Mouse (Mus musculus) midbrain, embryonic 10.5 days (tissue): ENCODE measurements around the gene Mcm2. TPM values are rescaled to one million over a fixed set of nuclear protein-coding genes. Genes with fewer than 3 reads are reported as not detected.

Experiments used
- DNase-seq: peaks from one replicate; pipeline ENCODE4 v3.0.0-alpha.2; 2017; ENCODE audit warnings: low spot score
- H3K27ac ChIP-seq: fragments of 300-500 bp; sonication (generic); replicated peaks from 2 replicates; pipeline ENCODE4 v1.5.1; 2016; ENCODE audit warnings: mild to moderate bottlenecking
- H3K27me3 ChIP-seq: fragments of 300-500 bp; sonication (generic); 2 replicates; pipeline ENCODE4 v1.6.1; 2016; ENCODE audit warnings: low read depth, mild to moderate bottlenecking; ENCODE audit not compliant: poor library complexity, severe bottlenecking
- H3K36me3 ChIP-seq: fragments of 300-500 bp; sonication (generic); 2 replicates; pipeline ENCODE4 v1.6.1; 2016; ENCODE audit warnings: mild to moderate bottlenecking, moderate library complexity
- H3K4me1 ChIP-seq: fragments of 300-500 bp; sonication (generic); 2 replicates; pipeline ENCODE4 v1.6.1; 2016
- H3K4me3 ChIP-seq: fragments of 300-500 bp; sonication (generic); 2 replicates; pipeline ENCODE4 v1.5.1; 2016; ENCODE audit warnings: mild to moderate bottlenecking, moderate library complexity
- H3K9me3 ChIP-seq: fragments of 300-500 bp; sonication (generic); replicated peaks from 2 replicates; pipeline ENCODE4 v1.6.1; 2016; ENCODE audit warnings: mild to moderate bottlenecking
- WGBS: fragments of 180-500 bp; shearing (Covaris S2); methylation state at CpG from one replicate; pipeline ENCODE4 v1.1.7; 2016; 5-methylcytosine and 5-hydroxymethylcytosine counted together
- polyA plus RNA-seq: library from polyadenylated mRNA; unstranded; fragments of >200 nt; fragmentation: Nextera tagmentation; extraction: Ambion mirVana; gene quantifications from 2 replicates; pipeline ENCODE4 v1.2.1, GENCODE M21; 2016

Mcm2 gene
- polyA plus RNA-seq, 1 experiment from 2014 or later: 301 TPM

DNA sequence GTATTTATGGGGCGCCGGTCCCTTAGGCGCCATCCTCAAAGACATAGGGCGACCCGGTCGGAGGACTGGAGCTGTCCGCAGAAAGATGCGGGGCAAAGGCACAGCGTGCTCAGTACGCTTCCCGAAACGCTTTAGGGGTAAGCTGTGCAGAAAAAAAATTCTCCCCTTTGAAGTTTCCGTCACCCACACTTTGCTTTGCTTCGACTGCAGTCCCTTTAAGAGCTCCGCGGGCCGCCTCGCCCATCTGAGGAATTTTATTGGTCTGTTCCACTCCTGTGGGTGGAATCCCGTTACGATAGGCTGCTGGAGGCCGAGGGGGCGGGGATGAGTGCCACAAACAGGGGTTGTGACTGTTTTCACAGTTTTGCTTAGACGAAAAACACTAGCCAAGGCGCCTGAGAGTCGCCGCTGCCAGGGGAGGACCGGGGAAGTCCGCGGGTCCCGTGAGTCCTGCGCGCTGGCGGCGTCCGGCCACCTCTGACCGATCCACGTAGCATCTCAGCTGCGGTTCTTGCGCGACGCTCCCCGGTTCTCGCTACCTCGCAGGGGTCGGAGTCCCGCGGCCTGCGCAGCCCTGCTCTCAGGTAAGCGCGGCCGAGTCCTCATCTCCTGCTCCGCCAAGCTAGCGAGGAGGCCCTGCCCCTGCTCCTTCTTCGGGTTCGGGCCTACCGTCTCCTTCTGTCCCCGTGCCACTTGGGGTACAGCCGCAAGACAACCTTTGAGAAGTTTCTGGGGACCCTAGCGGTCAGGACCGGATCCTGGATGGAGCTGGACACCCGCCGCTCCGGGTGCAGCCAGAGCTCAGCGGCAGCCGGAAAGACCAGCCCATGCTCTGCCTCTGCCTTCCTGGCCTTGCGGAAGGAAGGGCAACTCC, 3.6 kb upstream of the Mcm2 start, which contains the start of gene Tpra1:
Tpra1 (plus strand) TSS at position 305 of the 874 bp plus-strand sequence.
- WGBS: under 1% methylated on average over 66 of the region's 66 CpGs
- Histone ChIP-seq H3K27ac (peak within 1 kb of the TSS; percentile 90), H3K4me1 (peaks cover 72% of the 10 kb centered on the region), H3K27me3 (no peaks in the 10 kb centered on the region), H3K9me3 (no peaks in the 10 kb centered on the region), H3K36me3 (peaks cover 5% of the 10 kb centered on the region), H3K4me3 (peak within 1 kb of the TSS; percentile 90)
- DNase-seq: peak; percentile 96

DNA sequence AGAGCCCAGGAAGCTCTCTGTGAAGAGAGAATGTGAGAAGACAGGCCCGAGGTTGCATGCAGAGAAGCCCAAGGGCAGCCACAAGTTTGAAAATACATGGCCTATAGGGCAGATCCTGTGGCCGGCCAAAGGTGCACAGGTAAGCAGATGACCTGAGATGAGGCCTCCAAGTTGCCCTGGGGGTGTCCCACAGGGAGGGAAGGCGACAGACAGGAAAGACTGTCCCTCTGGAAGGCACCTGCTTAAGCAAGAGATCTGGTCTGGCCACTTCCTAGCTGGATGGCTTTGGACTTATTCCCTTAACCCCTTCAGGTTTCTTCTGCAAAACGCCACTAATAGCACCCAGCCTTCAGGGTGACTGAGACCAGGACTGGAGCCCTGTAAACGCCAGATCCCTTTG, 2.9 kb upstream of the Mcm2 start:
- no peaks in the 10 kb centered on the region for H3K9me3 ChIP-seq
- H3K4me3 ChIP-seq: peak overlapping the region; percentile 90
- peaks cover 72% of the 10 kb centered on the region for H3K4me1 ChIP-seq
- no peak for DNase-seq
- peaks cover 13% of the 10 kb centered on the region for H3K36me3 ChIP-seq
- peak overlapping the region; percentile 90 for H3K27ac ChIP-seq
- H3K27me3 ChIP-seq: no peaks in the 10 kb centered on the region
- 10% methylated on average over 5 of the region's 5 CpGs for WGBS

DNA sequence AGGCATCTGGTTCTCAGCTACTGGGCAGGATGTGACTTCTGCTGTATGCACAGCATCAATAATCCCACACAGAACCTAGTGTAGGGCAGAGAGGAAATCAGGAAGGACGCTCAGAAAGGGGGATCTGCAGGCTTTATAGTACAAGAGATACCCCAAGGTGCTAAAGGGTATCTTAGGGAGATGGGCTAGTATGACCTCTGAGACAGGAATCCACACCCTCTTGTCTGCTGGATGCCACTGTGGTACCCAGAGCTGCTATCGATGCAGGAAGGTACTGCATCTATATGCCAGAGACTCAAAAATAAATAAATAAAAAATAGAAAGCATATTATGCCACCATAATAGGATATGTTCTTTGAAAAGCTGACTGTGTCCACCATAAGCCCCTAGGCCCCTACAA, 1.0 kb upstream of the Mcm2 start:
- H3K36me3 ChIP-seq: peaks cover 28% of the 10 kb centered on the region
- H3K27ac ChIP-seq: peak overlapping the region; percentile 98; the same call in 1 of the 2 replicates
- H3K4me3 ChIP-seq: no peak overlapping the region
- no peaks in the 10 kb centered on the region for H3K27me3 ChIP-seq
- 82% methylated on average over 2 of the region's 2 CpGs for WGBS
- peaks cover 66% of the 10 kb centered on the region for H3K4me1 ChIP-seq
- DNase-seq: no peak
- no peaks in the 10 kb centered on the region for H3K9me3 ChIP-seq

DNA sequence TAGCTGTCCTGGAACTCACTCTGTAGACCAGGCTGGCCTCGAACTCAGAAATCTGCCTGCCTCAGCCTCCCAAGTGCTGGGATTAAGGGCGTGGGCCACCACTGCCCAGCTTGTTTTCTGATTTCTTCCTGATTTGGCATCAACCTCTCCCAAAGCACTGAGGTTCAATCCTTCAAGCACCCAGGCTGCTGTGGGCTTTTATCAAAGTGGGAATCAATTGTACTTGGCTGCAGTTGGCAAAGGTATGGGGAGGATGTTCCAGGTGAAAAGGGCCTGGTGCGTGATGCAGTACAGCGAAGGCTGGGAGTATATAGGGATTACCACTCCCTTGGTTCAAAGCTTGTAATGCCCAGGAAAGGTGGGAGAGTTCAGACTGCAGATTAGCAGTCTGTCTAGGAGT, 506 bp upstream of the Mcm2 start:
- H3K4me1 ChIP-seq: peaks cover 61% of the 10 kb centered on the region
- H3K27me3 ChIP-seq: no peaks in the 10 kb centered on the region
- H3K9me3 ChIP-seq: no peaks in the 10 kb centered on the region
- WGBS: 61% methylated on average over 4 of the region's 4 CpGs
- H3K36me3 ChIP-seq: peaks cover 33% of the 10 kb centered on the region
- H3K27ac ChIP-seq: peak overlapping the region; percentile 98; the same call in 1 of the 2 replicates
- DNase-seq: no peak
- H3K4me3 ChIP-seq: peak overlapping the region; percentile 86; the same call in 1 of the 2 replicates

DNA sequence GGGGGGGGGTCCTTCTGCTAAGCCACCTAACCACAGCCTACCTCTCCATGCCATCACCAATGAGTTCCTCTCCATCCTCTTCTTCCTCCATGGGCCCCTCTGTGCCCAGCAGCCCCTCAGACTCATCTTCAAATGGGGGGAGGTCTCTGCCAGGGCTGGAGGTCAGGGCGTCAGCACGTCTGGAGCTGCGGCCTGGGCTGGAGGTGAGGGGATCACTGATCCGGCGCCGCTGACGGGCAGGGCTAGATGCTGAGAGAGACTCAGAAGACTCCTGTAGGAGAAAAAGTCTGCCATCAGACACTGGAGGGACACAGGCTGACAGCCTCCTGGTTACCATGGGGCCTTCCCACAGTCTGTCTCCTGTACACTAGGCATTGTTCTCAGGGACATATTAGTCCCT, 1.3 kb downstream of the Mcm2 start:
- Histone ChIP-seq H3K4me1 (peaks cover 44% of the 10 kb centered on the region), H3K9me3 (no peaks in the 10 kb centered on the region), H3K27ac (peak overlapping the region; percentile 72), H3K4me3 (peak overlapping the region; percentile 86), H3K36me3 (peaks cover 52% of the 10 kb centered on the region), H3K27me3 (no peaks in the 10 kb centered on the region)
- no peak for DNase-seq
- 78% methylated on average over 7 of the region's 7 CpGs for whole genome bisulfite sequencing

DNA sequence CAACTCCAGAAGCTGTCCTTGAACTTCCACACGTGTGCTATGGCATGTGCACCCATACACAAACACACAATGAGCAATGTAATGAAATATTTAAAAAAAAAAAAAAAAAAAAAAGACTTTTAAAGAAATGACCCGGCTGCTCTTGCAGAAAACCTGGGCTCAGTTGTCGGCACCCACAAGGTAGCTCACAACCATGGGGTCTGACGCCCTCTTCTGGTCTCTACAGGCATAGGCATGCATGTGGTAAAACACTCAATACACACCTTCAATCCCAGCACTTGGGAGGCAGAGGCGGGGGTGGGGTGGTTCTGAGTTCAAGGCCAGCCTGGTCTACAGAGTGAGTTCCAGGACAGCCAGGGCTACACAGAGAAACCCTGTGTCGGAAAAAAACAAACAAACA, 2.6 kb downstream of the Mcm2 start:
- H3K4me1 ChIP-seq: peaks cover 35% of the 10 kb centered on the region
- H3K9me3 ChIP-seq: no peaks in the 10 kb centered on the region
- 88% methylated on average over 6 of the region's 6 CpGs for WGBS
- no peak for DNase-seq
- H3K36me3 ChIP-seq: peaks cover 65% of the 10 kb centered on the region
- H3K27ac ChIP-seq: no peak overlapping the region
- H3K4me3 ChIP-seq: peak overlapping the region; percentile 86; the same call in 1 of the 2 replicates
- no peaks in the 10 kb centered on the region for H3K27me3 ChIP-seq

DNA sequence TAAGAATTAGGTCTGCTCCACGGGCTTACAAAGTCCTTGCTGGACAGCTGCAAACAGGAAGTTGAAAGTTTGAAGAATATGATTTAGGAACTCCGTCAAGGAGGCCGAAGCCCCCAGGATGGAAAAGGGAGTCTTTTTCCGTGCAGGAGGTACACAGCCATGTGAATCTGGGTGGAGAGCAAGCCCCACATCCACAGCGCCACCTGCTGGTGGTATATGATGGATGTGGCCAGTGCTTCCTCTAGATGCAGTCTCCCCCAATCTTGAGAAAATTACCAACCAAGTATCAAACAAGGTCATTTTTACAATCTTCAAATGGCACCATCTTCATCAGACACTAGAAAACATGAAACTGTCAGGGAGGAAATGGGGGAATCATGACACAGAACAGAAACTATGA, 5.0 kb downstream of the Mcm2 start:
- no peak overlapping the region for H3K4me3 ChIP-seq
- peak; percentile 67 for DNase-seq
- H3K4me1 ChIP-seq: peaks cover 24% of the 10 kb centered on the region
- H3K27ac ChIP-seq: no peak overlapping the region
- H3K36me3 ChIP-seq: peaks cover 89% of the 10 kb centered on the region
- no peaks in the 10 kb centered on the region for H3K27me3 ChIP-seq
- 77% methylated on average over 5 of the region's 5 CpGs for WGBS
- no peaks in the 10 kb centered on the region for H3K9me3 ChIP-seq

DNA sequence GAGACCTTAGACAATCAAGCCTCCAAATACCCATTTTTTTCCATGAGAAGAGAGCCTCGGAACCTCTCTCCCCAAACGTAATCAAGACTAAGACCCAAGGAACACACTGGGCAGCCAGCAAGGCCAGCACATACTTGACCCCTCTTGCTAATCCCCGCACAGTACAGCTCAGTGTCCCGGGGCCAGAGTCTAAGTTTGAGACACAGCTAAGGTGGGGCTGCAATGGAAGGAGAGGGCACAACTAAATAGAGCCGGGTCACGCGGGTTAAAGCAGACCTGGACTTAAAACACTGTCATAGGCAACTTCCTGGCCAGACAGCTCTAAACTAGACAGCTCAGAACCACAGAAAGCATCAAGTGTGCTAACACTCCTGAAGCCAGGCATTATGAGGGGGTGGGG, 7.7 kb downstream of the Mcm2 start:
- Histone ChIP-seq H3K4me3 (no peak overlapping the region), H3K9me3 (no peaks in the 10 kb centered on the region), H3K4me1 (peaks cover 7% of the 10 kb centered on the region; the same call in 1 of the 2 replicates), H3K27ac (no peak overlapping the region), H3K36me3 (peaks cover 100% of the 10 kb centered on the region), H3K27me3 (no peaks in the 10 kb centered on the region)
- no peak for DNase-seq
- 89% methylated on average over 7 of the region's 7 CpGs for WGBS

DNA sequence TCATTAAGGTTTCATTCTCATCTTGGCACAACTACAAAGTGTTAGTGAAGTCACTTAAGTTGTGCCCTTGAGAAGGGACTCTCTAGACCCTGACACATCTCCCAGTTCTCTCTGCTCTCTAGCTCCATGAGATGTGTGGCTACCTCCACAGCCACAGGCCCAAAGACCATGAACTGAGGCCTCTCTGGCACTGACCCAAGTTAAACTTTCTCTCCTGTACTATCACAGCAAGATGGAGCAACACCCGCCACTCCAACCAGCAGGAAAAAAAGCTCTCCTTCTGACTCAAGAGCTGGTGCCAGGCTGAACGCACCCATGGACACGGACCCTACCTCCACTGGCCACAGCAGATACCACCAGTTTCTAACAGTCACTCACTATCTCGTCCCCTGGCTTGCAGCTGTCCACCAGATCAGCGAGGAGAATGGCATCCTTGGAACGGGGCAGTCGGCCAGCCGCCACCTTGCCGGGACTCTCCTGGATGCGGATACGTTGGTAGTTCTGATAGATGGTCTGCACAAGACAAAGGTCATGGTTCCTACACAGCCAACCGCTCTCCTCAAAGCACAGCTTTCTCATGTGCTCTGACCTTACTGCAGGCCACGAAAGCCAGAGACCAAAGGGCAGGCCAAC, 9.1 kb downstream of the Mcm2 start:
- Histone ChIP-seq H3K9me3 (no peaks in the 10 kb centered on the region), H3K4me3 (no peak overlapping the region), H3K36me3 (peaks cover 100% of the 10 kb centered on the region), H3K27me3 (no peaks in the 10 kb centered on the region), H3K4me1 (no peaks in the 10 kb centered on the region), H3K27ac (no peak overlapping the region)
- DNase-seq: no peak
- 93% methylated on average over 13 of the region's 13 CpGs for WGBS

DNA sequence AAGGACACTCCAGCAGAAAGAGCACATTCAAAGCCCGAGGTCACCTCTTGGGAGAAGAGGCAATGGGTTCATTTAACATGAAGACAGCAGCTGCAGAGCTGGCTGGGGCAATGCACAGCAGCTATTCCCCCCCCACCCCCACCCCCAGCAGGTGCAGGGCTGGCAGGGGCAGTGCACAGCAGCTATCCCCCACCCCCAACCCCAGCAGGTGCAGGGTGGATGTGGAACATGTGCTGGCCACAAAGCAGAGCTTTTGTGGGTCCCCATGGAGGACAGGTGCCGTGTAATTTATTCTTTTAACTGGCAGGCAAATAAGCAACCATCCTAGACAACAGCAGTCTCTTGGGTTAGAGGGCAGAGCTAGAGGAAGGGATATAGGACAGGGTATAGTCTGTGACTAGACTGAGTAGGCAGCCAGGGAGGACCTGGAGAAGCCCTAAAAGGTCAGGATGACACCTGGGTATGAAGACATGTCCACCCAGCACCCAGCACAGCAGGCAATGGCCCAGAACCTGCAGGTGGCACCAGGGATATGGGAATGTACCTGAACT, 12.1 kb downstream of the Mcm2 start:
- H3K27ac ChIP-seq: 0 out of 2 replicates have a peak overlapping the region, but pooled peaks have one; percentile 52
- no peaks in the 10 kb centered on the region for H3K9me3 ChIP-seq
- H3K4me1 ChIP-seq: peaks cover 13% of the 10 kb centered on the region
- no peak for DNase-seq
- H3K27me3 ChIP-seq: no peaks in the 10 kb centered on the region
- H3K4me3 ChIP-seq: no peak overlapping the region
- H3K36me3 ChIP-seq: peaks cover 100% of the 10 kb centered on the region
- WGBS: 81% methylated on average over 2 of the region's 2 CpGs

DNA sequence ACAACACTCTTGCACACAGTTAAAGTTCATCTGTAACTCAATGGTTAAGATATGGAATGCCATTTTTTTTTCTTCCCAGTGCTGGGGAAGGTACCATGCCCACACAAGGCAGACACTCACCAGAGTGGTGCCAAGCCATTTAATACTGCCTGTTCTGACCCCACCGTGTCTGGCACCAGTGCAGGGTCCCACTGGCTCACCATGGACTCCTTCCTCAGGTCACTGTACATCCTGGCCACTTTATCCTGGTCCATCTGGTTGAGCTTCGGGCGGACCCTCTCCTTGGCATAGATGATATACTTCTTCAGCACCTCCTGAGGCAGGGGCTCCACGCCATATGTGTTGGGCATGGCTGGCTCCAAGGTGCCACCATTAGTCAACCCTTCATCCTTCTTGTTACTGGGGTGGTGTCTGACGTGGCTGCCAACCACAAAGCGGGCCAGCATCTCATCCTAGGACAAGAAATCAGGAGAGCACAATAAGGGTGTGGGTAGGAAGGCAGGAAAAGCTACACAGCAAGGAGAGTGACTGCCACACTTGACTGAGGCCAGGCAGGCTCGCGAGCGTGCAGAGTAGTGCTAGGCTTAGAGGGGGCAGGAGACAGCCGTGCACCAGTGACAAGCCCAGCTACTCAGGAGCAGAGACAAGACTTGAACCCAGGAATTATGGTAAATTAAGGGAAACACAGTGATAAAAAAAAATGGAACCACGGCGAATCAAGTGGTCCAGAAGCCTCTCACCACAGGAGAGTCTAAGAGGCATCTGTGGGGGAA, 12.8 kb downstream of the Mcm2 start:
- WGBS: 96% methylated on average over 12 of the region's 12 CpGs
- Histone ChIP-seq H3K36me3 (peaks cover 100% of the 10 kb centered on the region), H3K9me3 (no peaks in the 10 kb centered on the region), H3K4me3 (no peak overlapping the region), H3K27me3 (no peaks in the 10 kb centered on the region), H3K4me1 (peaks cover 13% of the 10 kb centered on the region), H3K27ac (peak overlapping the region; percentile 52)
- DNase-seq: no peak

DNA sequence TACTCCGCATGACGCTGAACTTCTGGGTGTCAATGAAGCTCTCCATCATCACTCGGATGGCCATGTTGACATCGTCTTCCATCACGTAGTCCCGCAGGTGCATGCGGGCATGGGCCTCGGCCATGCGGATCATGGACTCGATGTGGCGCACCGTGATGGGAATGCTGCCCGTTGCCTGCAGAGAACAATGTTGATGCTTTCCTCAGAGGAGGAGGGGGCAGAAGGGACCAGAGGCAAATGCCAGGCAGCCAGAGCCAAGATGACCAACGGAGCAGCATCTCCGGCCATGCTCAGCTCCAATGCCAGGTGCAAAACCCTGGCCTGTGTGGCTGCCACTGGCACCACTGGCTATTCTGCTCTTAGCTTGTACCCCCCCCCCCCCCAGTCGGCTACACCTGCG, 13.9 kb downstream of the Mcm2 start:
- Histone ChIP-seq H3K9me3 (no peaks in the 10 kb centered on the region), H3K4me1 (peaks cover 13% of the 10 kb centered on the region), H3K27me3 (no peaks in the 10 kb centered on the region), H3K4me3 (no peak overlapping the region), H3K36me3 (peaks cover 97% of the 10 kb centered on the region), H3K27ac (no peak overlapping the region)
- DNase-seq: no peak
- 95% methylated on average over 17 of the region's 17 CpGs for WGBS
